Mouse (Mus musculus): Measurements from ENCODE around the gene Klf15.

GRCm38 (mm10) chr6:90486176-90486921 lies 24.0 kb downstream of the Klf15 start, which contains the start of gene Aldh1l1:
- no peak for TF ChIP-seq POLR2A (IDR thresholded peaks at IDR 0.05; ENCODE audit: low read depth, low read length)
- TF ChIP-seq CTCF (IDR thresholded peaks at IDR 0.05; ENCODE audit: extremely low read depth, insufficient read length, insufficient replicate concordance, low read depth, low read length) = no peak
